Mouse (Mus musculus) kidney, postnatal 10 days (tissue): ENCODE results near the gene Dpyd.

Experiments
- DNase-seq: peaks from one replicate; pipeline ENCODE4 v3.0.0; 2021; ENCODE audit warnings: mixed read lengths

The Dpyd gene

GRCm38 (mm10) chr3:119095223-119095886 is 533.4 kb downstream of the Dpyd start:
- DNase-seq: no peak

- no peak for DNase-seq
Measured at GRCm38 (mm10) chr3:119126003-119126402, 564.1 kb downstream of the Dpyd start.

GRCm38 (mm10) chr3:119128076-119128475 is 566.1 kb downstream of the Dpyd start:
- no peak for DNase-seq

GRCm38 (mm10) chr3:119143034-119143433 is 581.1 kb downstream of the Dpyd start:
- no peak for DNase-seq

GRCm38 (mm10) chr3:119144788-119145187 is 582.9 kb downstream of the Dpyd start:
- no peak for DNase-seq

- peak; percentile 5 for DNase-seq
Measured at GRCm38 (mm10) chr3:119154604-119155444, 592.9 kb downstream of the Dpyd start.

- no peak for DNase-seq
Measured at GRCm38 (mm10) chr3:119158670-119159069, 596.7 kb downstream of the Dpyd start.

GRCm38 (mm10) chr3:119165691-119166090 is 603.8 kb downstream of the Dpyd start:
- no peak for DNase-seq

- DNase-seq: no peak
Measured at GRCm38 (mm10) chr3:119168166-119168565, 606.2 kb downstream of the Dpyd start.

GRCm38 (mm10) chr3:119168661-119169060 is 606.7 kb downstream of the Dpyd start:
- no peak for DNase-seq

- DNase-seq: no peak
Measured at GRCm38 (mm10) chr3:119183261-119183660, 621.3 kb downstream of the Dpyd start.

GRCm38 (mm10) chr3:119194071-119194470 is 632.1 kb downstream of the Dpyd start:
- no peak for DNase-seq

- DNase-seq: no peak
Measured at GRCm38 (mm10) chr3:119195613-119196012, 633.7 kb downstream of the Dpyd start.

- no peak for DNase-seq
Measured at GRCm38 (mm10) chr3:119220763-119221412, 659.0 kb downstream of the Dpyd start.

- no peak for DNase-seq
Measured at GRCm38 (mm10) chr3:119243181-119243580, 681.3 kb downstream of the Dpyd start.

GRCm38 (mm10) chr3:119256516-119256915 is 694.6 kb downstream of the Dpyd start:
- peak; percentile 19 for DNase-seq

GRCm38 (mm10) chr3:119275241-119275640 is 713.3 kb downstream of the Dpyd start:
- no peak for DNase-seq

- DNase-seq: no peak
Measured at GRCm38 (mm10) chr3:119280671-119281070, 718.7 kb downstream of the Dpyd start.

- no peak for DNase-seq
Measured at GRCm38 (mm10) chr3:119314693-119315092, 752.8 kb downstream of the Dpyd start.

GRCm38 (mm10) chr3:119329063-119329462 is 767.1 kb downstream of the Dpyd start:
- no peak for DNase-seq

- no peak for DNase-seq
Measured at GRCm38 (mm10) chr3:119333335-119334305, 771.7 kb downstream of the Dpyd start.
